Mouse (Mus musculus) adrenal gland, postnatal 14 days (tissue): ENCODE measurements around the gene Msh4. TPM values are rescaled to one million over a fixed set of nuclear protein-coding genes. Genes with fewer than 3 reads are reported as not detected.

Experiments used
- DNase-seq: peaks from one replicate; pipeline ENCODE4 v3.0.0; 2021; ENCODE audit warnings: mixed read lengths
- long read RNA-seq, 2 experiments: library from polyadenylated mRNA; stranded (forward); transcript quantifications; one replicate each; pipeline ENCODE4 v2.0.0; 2021
- total RNA-seq: library from RNA; stranded (reverse); gene quantifications from 2 replicates; pipeline ENCODE4 v1.2.3, GENCODE M21; 2021

Msh4 gene
- total RNA-seq = 0.22 and 0.23 TPM in 2 replicates
- long read RNA-seq, experiment 1 = 0 reads
- long read RNA-seq, experiment 2 = 0 reads

DNA sequence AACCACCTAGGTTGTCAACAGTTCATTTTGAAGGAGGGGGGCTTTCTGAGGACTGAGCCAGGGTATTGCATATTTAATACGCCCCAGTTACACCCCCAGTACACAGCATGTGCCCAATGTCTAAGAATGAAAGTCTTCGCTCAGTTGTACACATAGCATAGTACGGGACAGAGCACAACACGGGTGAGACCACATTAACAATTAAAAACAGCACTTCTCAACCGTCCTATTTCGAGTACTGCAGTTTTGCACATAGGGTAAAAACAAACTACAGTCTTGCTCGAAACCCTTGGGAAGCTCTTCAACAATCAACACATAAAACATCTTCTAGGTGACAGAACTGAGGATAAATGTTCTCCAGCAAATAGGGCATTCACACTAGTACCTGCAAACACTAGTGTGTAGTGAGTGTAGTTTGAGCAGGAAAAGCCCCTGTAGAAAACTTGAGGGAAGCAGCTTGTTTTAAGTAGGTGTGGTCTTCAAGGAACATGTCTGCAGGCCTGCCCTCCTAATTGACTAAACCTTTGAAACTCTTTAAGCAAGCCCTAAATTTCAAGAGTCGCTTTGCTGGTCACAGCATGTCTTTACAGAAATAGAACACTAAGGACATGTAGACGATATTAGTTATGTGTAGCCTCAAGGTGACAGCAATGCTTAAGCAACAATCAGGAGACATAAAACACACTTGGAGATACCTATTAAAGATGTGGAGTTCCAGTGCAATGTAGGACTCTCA, at the start of gene Msh4:
Gene Msh4 (minus strand): TSS at position 3 of the 736 bp plus-strand sequence.
- no peak for DNase-seq

DNA sequence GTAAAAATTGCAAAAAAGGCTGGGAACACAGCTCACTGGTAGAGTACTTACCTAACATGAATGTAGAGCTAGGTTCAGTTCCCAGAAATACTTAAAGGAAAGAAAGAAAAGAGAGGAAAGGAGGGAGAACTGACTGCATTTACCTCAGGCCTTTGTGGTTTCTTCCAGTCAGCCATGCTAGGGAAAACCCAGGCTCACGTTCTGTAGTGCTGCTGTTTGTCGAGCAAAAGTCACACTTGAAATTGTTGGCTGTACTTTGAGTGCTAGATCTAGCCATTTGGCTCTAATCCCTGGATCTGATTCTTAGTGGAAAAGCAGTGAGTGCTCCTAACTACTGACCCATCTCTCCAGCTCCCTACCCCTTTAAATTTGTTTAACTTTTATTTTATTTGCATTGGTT, 42.2 kb upstream of the Msh4 start:
- DNase-seq = no peak

DNA sequence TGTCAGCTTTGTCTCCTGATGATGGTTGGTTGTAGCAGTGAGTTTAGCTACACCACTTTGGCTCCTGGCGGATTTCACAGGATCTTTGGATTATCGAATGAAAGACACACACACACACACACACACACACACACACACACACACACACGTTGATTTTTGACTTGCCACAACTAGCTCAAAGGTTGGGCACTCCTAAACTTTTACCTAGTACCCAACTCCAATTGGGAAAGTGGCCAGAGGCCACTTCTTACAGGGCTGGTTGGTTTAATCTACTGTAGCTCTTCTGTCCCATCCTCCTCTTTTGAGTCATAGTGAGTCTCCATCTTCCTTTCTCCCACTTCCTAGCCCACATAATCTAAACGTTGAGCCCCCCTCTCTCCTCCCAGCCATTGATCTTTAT, 41.3 kb upstream of the Msh4 start:
- no peak for DNase-seq

DNA sequence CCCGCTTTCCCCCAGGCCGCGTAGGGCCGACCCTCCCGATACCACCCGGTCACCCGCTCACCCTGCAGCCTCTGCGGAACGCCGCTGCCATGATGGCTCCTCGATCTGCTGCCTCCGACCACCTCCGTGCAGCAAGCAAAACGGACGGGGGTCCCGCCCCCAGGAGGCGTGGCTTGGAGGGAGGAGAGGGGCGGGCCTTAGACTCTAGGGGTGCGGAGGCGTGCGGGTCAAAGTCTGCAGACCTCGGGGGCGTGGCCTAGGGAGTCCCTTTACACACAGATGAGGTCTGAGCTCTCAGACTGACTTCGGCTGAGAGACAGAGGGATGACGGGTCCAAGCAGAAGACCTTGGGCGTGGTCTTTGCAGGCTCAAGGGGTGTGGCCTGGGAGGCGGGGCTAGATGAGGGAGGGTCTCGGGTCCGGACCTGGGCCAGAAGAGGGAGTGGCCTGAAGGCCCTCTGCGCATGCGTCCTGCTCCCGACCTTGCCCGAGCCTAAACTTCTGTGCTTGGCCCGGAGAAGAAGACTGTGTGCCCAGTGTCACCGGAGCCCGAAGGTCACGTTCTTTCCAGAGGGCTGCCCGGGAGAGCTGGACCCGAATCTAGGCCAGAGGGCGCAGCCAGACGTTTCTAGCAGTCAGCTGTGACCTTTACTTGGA, 38.5 kb upstream of the Msh4 start, which contains the start of gene Acadm:
Gene Acadm (minus strand): TSS at position 298 of the 656 bp plus-strand sequence.
- DNase-seq = peak; percentile 100

DNA sequence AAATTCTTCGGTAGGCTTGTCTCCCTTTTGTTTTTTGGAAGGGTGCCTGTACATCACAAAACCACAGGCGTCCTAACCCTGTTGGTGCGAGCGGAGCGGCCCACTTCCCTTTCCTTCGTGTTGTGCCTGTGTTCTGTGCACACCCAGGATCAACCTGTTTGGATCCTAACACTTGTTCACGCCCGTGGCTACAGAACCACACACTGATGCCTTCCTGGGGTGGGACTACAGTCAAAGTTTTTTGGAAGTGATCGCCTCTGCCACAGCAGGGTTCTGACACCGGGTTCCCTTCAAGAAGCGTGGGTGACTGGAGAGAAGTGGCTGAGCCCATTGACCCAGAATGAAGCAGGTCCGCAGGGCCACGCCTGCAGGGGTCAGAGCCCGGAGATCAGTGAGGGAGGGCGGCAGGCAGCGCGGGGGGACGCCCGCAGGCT, 38.0 kb upstream of the Msh4 start:
- no peak for DNase-seq

DNA sequence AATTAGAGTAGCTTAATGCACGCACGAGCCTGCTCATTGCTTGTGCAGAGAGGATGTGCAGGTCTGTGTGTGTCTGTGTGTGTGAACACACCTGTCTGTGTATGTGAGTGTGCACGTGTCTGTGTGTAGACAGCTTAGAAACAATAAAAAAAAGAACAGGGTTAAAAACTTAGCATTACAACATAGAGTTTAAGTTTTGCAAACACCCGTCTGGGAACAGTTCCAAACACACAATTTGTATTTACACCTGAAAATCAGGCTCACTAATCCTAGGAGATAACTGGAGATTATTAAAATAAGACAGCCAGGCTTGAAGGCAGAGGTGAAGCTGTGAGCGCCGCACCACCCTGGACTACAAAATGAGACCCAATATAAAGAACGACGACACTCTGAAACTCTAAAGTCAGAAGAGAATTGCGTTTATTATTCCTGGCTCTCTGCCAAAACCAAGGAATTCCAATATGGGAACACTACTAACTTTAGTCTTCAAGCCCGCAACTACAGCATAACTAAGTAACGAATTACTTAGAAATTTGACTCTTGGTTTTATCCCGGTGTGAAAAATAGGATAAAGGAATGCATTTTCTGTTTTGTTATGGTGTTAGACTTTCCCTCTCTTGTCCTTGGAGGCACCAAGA, 37.2 kb upstream of the Msh4 start:
- no peak for DNase-seq

DNA sequence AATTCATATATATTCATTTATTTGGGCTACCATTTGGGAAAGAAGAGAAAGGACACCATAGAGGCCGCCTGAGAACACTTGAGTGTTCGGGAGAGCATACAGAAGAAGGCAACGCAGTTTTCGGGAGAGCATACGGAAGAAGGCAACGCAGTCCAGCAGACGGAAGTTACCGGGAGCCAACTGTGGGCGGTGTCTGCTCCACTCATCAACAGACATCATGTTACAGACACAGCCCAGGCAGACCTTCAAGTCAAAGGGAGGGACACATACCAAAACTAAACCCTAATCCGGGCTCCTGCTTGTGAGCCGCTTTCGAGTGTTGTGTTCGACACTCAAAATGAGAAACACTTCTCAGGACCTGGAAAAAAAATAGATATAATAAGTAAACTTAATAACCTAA, 35.7 kb upstream of the Msh4 start:
- no peak for DNase-seq

DNA sequence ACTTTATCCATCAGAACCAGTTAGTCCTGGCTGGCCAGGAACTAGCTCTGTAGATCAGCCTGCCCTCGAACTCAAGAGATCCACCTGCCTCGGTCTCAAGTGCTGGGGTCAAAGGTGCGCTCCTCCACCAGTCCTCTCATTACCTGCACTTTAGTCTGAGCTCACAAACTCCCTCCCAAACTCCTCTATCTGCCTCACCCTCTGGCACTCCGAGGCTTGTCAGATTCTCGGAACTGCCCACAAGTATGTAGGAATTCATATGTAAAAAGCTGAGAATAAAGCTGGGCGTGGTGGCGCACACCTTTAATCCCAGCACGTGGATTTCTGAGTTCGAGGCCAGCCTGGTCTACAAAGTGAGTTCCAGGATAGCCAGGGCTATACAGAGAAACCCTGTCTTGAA, 34.5 kb upstream of the Msh4 start:
- DNase-seq = no peak

DNA sequence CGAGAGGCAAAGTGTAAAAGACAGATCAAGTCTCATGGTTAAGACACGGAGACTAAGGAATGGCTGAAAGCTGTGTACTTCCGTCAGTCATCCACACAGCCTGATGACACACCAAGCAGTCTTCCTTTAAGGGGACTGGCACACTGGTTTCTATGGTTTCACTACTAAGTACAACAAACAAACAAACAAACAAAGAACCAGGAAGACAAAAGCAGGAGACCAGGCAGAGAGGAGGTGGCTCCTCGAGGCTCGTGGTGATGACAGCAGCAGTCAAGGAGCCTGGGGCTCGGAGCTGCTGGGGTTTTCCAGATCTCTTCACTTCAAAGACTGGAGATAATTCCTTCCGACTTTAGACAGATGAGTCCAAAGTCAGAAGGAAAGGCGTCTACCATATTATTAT, 34.1 kb upstream of the Msh4 start:
- DNase-seq = no peak

DNA sequence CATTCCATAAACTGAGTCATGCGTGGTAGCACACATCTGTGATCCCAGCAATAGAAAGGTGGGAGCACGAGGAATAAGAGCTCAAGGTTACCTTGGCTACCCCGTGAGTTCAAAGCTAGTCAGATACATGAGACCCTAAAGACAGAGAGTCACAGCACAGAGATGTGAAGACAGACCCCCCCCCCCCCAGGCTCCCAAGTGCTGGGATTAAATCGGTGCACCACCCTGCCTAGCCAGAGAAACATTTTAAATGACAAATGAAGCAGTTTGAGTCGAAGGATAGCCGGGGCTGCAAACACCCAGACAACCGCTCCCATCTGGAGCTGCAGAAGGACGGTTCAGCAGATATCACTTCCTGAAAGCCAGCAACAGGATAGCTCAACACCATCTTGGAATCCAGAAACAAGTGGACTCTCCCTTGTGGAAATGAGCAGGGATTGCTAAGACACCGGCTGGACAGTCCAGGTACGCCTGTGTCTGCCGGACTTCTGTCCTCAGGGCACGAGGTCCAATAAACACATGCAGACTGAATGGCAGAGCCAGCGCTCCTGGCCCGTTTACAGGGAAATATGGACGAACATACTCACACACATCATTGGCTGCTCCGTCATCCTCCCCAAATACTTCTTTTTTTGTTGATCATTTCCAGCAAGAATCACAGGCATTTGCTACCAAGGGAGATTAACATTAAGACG, 31.3 kb upstream of the Msh4 start:
- DNase-seq = no peak

DNA sequence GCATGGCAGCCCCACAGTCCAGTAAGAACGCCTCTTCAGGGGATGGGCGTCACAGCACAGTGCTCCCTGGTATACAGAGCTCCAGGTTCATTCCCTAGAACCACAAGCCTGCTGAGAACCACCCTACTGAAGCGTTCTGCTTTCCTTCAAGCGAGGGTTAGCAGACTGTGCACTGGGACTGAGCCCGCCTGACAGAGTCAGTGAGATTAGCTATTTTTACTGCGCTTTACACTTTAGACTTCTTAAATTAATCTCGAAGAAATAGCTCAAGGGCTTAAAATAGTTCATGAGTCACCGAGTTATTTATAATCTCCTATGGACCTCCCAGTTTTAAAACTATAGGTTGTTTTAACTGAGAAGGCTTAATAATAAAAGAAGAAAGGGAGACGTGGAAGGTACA, 29.9 kb upstream of the Msh4 start:
- DNase-seq = no peak

DNA sequence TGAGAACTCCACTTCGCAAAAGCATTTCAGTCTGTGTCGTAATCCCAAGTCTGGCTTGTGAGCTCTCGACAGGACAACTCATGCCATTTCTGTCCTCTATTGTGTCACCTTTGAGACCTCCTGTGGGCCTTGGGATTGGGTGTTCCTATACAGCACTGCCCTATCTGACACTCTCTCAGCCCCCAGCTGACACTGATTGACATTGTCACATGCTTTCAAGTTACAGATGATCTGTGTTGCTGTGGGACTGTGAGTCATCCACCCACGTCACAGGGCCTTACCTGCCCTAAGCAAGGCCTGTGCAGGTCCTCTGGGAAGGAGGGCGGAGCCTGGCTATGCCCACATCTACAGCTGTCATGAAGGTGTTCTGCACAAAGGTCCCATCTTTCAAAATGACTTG, 26.5 kb upstream of the Msh4 start:
- no peak for DNase-seq

DNA sequence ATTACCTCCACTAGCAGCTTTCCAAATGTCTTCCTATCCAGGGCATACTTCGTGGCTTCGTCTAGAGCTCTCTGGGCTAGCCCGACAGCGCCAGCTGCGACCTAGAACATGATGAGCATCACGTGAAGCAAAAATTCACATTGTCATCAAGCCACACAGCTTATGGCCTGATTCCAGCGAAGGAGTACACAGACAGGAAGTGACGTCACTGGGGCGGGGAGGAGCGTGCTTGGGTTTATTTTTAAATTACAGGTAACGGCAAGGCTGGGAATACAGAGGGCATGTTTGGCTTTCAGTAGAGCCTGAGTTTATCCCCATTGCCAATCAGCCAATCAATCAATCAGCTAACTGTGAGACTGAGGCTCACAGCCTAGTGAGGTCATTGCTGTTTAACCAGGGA, 23.6 kb upstream of the Msh4 start:
- DNase-seq = no peak

DNA sequence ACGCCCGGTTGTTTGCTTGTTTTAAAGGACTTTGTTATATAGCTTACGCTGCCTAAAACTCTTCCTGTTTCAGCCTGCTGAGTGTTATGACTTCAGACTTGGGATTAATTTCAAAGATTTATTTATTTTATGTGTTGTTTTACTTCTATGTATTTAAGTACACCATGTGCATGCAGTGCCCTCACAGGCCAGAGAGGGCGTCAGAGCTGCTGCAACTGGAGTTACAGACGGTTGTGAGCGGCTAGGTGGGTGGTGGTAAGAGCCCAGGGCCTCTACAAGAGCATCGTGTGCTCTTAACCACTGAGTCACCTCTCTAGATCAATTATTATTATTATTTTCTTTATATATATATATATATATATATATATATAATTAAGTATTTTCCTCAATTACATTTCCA, 20.4 kb upstream of the Msh4 start:
- no peak for DNase-seq

DNA sequence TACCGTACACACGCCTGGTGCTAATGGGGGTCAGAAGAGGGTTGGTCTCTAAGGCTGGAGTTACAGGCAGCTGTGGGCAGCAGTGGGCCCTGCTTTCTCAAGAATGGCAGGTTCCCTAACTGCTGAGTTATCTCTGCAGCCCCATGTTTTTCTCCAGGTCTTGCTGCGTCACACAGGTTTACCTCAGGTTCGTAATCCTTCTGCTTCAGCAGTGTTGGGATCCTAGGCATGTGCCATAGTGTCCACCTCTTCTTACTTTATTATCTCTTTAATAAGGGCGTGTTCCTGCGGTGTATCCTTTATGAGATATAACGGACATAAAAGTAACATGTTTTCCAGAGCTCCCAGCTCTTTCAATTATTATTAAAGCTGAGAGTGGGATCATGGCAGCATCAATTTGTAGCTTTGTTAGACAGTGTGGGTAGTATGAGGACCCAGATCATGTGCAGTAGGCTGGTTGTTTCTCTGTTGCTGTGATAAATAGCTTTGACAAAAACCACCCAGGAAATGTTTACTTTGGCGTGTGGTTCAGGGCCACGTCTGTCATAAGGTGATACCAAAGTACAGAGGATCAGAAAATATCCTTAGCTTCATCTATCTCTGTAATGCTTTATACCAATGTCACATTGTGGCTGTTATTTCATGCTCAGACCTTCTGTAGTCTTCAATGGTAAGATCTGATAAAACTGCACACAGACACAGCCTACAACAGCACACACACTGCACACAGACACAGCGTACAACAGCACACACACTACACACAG, 15.4 kb upstream of the Msh4 start:
- DNase-seq = no peak

DNA sequence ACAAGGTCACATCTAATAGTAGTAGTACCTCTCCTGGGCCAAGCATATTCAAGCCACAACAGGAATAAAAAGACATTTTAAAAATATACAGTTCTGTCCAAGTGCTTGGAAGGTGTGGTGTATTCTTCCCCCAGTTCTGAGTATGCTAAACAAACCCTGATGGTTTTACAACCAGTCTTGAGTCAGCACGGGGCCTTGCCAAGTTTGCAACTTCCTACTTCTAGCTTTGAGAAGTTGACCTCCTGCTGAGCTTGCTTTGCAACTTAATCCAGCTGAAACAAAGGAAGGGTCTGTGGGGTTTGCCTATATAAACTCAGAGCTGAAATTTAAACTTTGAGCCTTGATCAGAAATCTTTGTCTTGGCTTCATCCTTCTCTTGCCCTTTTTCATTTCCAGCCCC, 11.3 kb upstream of the Msh4 start:
- DNase-seq = no peak

DNA sequence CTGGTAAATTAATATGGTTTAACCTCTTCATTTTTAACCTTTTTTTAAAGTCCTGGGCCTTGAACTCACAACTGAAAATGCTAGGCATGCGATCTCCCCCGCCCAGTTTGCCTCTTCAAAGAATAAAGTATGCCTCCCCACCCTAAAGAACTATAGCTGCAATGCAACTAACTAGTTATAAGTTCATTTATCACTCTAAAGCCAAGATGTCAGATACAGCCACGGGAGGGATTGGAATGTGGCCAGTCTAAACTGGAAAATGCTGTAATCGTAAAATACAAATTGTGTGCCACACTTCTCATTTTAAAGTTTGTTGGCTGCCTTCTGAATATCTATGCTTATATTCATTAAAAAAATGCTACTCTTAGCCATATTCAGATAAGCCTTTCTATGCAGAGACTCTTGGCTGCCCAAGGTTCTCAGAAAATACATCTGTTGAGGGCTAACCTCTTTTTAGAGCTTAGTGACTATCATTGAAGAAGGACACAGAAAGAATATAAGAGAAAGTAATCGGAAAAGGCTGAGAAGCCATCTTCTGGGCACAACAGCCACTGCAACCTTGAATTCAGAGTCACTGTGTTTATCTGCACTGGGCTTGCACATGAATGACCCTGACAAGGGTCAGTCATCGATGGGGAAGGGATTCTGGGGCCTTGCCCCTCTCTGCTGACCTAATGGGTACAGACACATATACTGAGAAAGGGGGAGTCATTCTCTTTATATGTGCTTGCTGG, 7.7 kb upstream of the Msh4 start:
- peak; percentile 46 for DNase-seq

DNA sequence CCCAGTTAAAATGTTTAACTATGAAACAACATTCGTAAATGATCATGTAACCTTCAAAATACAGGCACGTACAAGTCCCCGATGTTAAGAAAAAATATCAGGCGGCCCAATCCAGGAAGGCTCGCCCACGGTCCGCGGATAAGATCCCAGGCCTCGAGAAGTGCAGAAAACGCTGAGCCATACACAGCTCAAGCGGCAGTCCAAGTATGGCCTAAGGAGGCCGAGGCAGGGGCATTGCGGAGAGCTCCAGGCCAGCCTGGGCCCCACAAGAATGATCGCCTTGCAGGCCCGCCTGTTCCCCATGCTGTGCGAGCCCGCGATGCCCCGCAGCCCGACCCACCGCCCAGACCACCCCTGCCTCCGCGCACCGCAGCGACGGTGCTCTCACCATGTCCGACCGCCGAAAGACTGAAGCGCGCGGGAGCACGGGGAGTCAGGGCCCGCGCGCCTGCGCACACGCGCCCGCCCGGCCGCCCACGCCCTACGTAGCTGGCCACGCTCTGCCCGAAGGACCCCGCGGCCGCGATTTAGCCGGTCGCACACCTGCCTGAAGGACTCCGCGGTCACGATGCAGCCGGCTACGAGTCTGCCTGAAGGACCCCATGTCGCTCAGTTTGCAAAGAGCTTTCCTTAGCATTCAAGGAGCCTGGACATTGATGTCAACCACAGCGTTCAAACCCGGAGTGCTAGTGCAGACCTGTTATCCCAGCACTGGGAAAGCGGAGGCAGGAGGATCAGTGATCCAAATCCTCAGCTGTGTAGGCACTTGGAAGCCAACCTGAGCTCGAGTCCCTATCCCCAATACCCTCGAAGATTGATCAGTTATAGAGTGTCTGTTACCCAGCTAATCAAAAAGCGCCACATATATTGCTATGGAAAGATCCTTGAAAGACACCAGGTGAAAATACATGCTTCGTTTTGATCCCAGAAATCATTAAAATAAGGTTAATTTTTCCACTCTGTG, 6.9 kb upstream of the Msh4 start, which contains the start of gene Rabggtb:
Gene Rabggtb (minus strand): TSS at position 464 of the 964 bp plus-strand sequence.
- DNase-seq = peak; percentile 97

DNA sequence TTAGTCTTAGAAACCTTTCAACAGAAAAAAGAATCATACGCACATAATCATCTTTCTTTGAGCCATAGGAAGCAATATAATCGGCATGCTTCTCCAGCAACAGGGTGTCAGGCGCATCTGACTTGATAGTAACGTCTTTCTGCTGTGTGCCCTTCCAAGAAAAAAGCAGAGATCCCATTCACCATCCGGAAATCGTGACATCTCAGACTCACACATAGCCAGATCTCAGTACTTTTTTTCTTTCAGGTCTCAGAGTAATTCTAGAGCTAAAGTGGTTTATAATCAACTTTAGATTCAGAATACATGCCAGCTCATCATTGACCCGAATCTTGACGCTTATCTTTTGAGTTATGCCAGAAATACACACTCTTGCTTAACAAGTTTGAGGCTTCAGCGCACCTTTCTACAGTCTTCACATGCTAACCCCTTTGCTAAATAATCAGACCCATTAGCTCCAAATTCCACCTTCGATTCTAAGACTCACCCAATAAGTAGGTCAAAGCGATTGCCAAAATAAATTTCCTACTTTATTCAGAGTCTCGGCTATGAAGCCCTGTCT, 6.0 kb upstream of the Msh4 start:
- DNase-seq = no peak
